Mouse (Mus musculus): ENCODE data around the gene Atg16l1.
"Not testable (repeated sequence)": the region's sequence is repeated elsewhere in the genome, so short reads cannot be mapped to it uniquely, and the experiment has no call there.

Atg16l1 gene

DNA sequence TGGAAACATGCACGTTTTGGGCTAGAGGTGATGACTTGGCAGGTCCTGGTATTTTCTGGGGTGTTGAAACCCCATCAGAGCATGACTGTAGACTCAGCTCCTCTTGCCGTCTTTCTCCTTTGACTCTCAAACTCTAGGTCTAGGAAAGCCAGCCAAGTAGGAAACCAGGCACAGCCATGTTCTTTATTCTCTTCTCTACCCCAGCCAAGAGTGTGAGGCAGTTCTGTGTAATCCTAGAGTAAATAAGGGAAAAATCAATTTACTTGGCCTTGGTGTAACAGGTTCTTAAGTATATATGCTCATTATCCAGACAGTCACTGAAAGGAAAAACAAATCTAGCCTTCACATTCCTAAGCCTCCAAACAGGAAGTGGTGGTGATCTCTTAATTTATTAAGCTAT lies 17.7 kb downstream of the Atg16l1 start:
- no peak for DNase-seq (ENCODE audit: low read depth)

GRCm38 (mm10) chr1:87774845-87775244 lies 19.2 kb downstream of the Atg16l1 start:
- DNase-seq (ENCODE audit: low read depth) = no peak

DNA sequence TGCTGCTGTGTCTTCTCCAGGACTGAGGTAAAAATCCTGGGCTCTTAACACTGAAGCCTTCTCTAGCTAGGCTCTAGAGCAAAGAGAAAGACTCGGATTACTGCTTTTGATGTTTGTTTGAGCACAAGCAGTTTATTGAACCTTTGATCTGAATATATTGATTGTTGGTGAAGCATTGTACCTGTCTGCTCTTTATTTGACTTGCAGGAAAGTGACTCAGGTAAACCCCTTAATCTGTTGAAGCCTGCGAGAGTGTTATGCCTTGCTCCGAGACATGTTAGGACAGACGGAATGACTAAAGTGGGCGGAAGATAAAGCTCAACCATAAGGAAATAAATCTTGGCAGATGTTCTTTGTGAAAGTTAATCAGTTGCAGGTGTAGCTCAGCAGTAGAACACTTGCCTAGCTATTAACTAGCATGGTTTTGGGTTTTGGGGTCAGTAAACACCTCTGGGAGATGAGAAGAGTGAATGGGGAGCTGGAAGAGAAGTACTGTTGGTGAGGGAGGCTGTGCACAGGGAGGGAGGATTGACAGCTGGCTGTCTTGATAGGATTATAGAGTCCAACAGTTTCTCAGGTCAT lies 23.6 kb downstream of the Atg16l1 start:
- no peak for DNase-seq (ENCODE audit: low read depth)

DNA sequence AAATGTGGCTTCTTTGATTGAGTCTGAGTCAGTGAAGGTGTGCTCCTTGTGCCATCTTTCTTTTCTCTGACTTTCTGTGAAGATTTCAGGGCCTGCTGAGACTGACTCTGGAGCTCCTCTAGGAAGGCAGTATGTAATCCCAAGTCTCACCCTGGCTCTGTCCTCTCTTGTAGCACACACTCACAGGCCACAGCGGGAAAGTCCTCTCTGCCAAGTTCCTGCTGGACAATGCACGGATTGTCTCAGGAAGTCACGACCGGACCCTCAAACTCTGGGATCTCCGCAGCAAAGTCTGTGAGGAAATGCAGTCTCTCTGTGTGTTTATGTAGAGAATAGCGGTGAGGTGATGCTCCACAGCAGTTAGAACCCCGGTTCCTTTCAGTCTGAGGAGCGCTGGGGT lies 30.0 kb downstream of the Atg16l1 start:
- no peak for DNase-seq (ENCODE audit: low read depth)

DNA sequence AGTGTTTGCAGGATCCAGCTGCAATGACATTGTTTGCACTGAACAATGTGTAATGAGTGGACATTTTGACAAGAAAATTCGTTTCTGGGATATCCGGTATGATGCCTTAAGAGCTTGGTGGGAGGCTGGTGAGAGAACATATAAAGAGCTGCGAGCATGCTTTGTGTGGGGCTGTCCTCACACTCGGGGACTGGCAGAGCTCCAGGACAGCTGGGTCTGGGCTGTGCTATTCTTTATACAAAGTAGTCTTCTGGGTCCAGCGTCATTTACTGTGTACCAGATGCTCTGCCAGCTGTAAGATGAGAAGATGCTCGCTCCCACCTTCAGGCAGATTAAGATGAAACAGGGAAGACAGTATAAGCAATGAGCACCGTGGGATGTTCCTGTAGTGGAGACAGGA lies 30.6 kb downstream of the Atg16l1 start:
- no peak for DNase-seq (ENCODE audit: low read depth)

GRCm38 (mm10) chr1:87789665-87790064 lies 34.0 kb downstream of the Atg16l1 start:
- DNase-seq (ENCODE audit: low read depth) = no peak

DNA sequence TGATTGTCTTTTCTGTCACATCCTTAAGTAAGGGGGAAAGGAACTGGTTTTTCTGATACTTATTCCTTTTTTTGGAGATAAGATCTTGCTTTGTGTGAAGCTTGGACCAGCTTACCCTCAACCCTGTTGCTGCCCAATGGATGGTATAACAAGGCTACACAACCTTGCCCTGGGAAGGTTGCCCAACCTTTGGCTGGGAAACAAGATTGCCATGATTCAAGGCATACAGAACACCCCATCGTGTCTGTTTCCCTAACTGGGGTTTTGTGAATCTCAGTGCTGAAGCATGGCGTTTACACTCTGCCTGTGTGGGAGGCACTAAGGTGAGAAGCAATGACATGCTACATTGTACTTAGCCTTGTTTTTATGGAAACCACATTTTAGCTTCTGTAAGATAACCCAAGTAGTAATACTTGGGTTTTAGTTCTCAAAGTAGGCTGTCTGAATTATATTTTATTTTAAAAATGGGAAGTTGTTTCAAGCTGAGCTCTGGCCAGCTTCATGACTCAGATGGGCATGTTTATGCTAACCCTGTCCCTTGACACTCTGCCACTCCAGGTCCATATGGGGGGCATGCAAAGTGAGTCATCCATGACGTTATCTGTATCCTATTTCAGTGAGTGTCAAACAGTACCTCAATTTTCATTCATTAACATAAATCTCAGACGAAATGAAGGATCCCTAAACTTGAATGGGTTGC lies 36.9 kb downstream of the Atg16l1 start:
- no peak for DNase-seq (ENCODE audit: low read depth)

DNA sequence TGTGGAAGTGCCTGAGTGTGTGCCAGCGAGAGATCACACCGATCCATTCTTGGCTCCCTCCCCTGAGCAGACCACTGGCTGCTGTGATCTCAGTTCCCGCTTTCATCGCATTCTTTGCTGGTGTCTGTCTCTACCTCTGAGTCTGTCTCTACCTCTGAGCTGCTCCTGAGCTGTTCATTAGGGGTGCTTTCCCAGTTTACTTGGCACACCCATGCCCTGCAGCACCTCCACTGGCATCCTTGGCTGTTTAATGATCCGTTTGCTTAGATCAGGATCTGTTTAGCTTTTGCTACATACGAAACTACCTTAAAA lies 37.4 kb downstream of the Atg16l1 start:
- DNase-seq (ENCODE audit: low read depth) = no peak

- no peak for DNase-seq (ENCODE audit: low read depth)
Observed at GRCm38 (mm10) chr1:87797702-87798101, 42.0 kb downstream of the Atg16l1 start.

GRCm38 (mm10) chr1:87798306-87798705 lies 42.6 kb downstream of the Atg16l1 start:
- DNase-seq (ENCODE audit: low read depth) = no peak

DNA sequence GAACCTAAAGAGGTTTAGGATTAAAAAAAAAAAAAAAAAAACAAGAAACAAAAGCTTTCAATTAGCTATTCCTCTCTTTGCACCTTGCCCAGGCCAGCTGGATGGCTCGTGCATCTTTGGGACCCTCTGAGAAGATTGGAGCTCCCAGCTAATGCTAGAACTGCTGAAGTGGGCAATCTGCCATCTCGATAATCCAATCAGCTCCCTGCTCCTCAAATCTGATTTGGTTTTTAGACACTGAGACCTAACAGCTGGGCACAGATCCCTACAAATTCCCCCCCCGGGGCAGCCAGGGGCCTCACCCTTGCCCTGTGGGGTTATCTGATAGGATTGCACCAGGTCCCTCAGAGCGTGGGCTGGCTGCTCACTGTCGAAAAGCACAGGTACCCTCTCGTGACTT lies 47.9 kb downstream of the Atg16l1 start, which contains the start of gene Sag:
TSS of gene Sag (plus strand) at position 105 of the 400 bp plus-strand sequence.
- no peak for DNase-seq (ENCODE audit: low read depth)

- DNase-seq (ENCODE audit: low read depth) = no peak
Observed at GRCm38 (mm10) chr1:87807751-87808150, 52.1 kb downstream of the Atg16l1 start.

- no peak for DNase-seq (ENCODE audit: low read depth)
Observed at GRCm38 (mm10) chr1:87811391-87811790, 55.7 kb downstream of the Atg16l1 start.

DNA sequence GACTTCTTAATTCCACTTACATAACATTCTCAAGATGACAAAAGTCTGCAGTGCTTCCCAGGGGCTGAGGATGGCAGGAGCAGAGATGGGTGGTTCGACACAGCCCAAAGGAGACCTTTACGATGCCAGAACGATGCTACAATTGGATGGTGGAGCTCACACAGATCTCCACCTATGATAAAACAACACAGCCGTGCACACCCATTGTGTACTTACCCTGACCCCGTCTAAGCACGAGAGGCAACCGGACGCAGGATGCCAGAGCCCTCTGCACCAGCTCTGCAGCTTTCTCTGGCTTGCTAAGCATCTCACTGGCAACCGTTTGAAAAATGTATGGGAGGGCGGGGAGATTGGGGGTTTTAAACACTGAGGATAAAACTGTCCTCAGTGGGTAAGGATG lies 56.4 kb downstream of the Atg16l1 start:
- no peak for DNase-seq (ENCODE audit: low read depth)

GRCm38 (mm10) chr1:87813155-87813554 lies 57.5 kb downstream of the Atg16l1 start:
- DNase-seq (ENCODE audit: low read depth) = no peak

GRCm38 (mm10) chr1:87813681-87814080 lies 58.0 kb downstream of the Atg16l1 start:
- DNase-seq (ENCODE audit: low read depth) = no peak

DNA sequence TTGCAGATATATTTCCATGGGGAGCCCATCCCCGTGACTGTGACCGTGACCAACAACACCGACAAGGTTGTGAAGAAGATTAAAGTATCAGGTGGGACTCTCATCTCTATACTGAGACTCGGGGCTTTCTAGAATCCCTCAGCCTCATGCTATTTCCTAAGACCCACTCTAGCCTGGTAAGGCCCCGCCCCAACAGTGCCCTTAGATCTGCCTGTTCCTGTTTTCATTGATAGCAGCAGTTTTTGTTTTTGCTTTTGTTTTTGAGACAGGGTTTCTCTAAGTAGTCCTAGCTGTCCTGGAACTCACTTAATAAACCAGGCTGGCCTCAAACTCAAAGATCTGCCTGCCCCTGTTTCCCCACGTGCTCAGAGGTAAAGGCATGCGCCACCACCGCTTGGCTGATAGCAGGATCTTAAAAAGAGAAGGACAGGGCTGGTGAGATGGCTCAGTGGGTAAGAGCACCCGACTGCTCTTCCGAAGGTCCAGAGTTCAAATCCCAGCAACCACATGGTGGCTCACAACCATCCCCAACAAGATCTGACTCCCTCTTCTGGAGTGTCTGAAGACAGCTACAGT lies 68.8 kb downstream of the Atg16l1 start:
- DNase-seq (ENCODE audit: low read depth) = no peak

- DNase-seq (ENCODE audit: low read depth) = no peak
Observed at GRCm38 (mm10) chr1:87825281-87825680, 69.6 kb downstream of the Atg16l1 start.

DNA sequence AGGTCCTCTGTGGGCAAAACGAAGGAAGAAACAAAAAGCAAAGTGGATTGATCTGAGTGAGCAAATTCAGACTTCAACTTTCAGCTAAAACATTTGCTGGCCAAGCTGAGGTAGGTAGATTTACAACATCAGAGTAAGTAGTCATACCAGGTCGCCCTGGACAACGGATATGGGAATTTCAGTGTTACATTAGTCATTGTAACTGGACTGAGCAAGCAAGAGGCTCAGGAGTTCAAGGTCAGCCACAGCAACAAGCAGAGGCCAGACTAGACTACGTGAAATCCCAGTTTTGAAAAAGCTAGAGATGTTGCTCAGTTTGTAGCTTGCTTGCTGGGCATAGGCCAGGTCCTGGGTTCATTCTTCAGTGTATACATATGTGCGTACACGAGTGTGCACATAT lies 70.3 kb downstream of the Atg16l1 start:
- no peak for DNase-seq (ENCODE audit: low read depth)

- DNase-seq (ENCODE audit: low read depth) = no peak
Observed at GRCm38 (mm10) chr1:87826474-87826873, 70.8 kb downstream of the Atg16l1 start.

GRCm38 (mm10) chr1:87827476-87827875 lies 71.8 kb downstream of the Atg16l1 start:
- not testable (repeated sequence) for DNase-seq (ENCODE audit: low read depth)

DNA sequence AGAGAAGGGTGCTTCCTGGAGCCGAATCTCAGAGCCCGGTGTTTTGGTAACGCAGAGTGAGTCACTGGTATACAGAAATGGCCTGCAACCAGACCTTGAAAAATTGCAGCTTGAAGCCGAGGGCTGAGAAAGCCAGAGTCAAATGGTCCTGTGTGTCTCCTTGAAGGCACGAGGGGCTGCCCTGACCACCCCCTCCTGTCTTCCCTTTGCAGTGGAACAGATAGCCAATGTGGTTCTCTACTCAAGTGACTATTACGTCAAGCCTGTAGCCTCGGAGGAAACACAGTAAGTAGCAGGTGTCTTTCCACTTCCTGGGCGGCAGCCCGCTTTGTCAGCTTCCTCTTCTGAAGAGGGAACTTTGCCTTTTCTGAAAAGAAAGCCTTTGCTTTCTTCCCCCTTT lies 72.5 kb downstream of the Atg16l1 start:
- DNase-seq (ENCODE audit: low read depth) = no peak

- DNase-seq (ENCODE audit: low read depth) = no peak
Observed at GRCm38 (mm10) chr1:87828926-87829580, 73.4 kb downstream of the Atg16l1 start.

Data from c-Kit-positive CD71-positive TER-119-negative erythroid progenitor cells, embryonic 14.5 days (primary cell).